Mouse (Mus musculus) forebrain, embryonic 16.5 days (tissue): ENCODE measurements around the gene Ifi211. TPM values are rescaled to one million over a fixed set of nuclear protein-coding genes. Genes with fewer than 3 reads are reported as not detected.
"Not testable (repeated sequence)": the region's sequence is repeated elsewhere in the genome, so short reads cannot be mapped to it uniquely, and the experiment has no call there.

Source experiments
- ATAC-seq: fragments of 200-750 bp; cut with Nextera tagmentation; 2 replicates; pipeline ENCODE4 v1.8.0; 2017; ENCODE audit warnings: mild to moderate bottlenecking, moderate library complexity
- H3K27ac ChIP-seq: fragments of 300-500 bp; sonication (generic); 2 replicates; pipeline ENCODE4 v1.5.1; 2014; ENCODE audit warnings: low read length, control low read depth
- H3K27me3 ChIP-seq: fragments of 300-500 bp; sonication (generic); replicated peaks from 2 replicates; pipeline ENCODE4 v1.6.1; 2014; ENCODE audit warnings: low read length; ENCODE audit not compliant: control insufficient read depth, insufficient read depth
- H3K36me3 ChIP-seq: fragments of 300-500 bp; sonication (generic); 2 replicates; pipeline ENCODE4 v1.6.1; 2014; ENCODE audit not compliant: control insufficient read depth, insufficient read depth
- H3K4me1 ChIP-seq: fragments of 300-500 bp; sonication (generic); replicated peaks from 2 replicates; pipeline ENCODE4 v1.6.1; 2014; ENCODE audit warnings: low read length; ENCODE audit not compliant: control insufficient read depth, insufficient read depth
- H3K4me2 ChIP-seq: fragments of 300-500 bp; sonication (generic); 2 replicates; pipeline ENCODE4 v1.6.1; 2014; ENCODE audit warnings: mild to moderate bottlenecking, low read length, control low read depth
- H3K4me3 ChIP-seq: fragments of 300-500 bp; sonication (generic); replicated peaks from 2 replicates; pipeline ENCODE4 v1.5.1; 2014; ENCODE audit warnings: mild to moderate bottlenecking, low read length, control low read depth
- H3K9ac ChIP-seq: fragments of 300-500 bp; sonication (generic); replicated peaks from 2 replicates; pipeline ENCODE4 v1.6.1; 2014; ENCODE audit warnings: low read depth, low read length, control low read depth
- H3K9me3 ChIP-seq: fragments of 300-500 bp; sonication (generic); 2 replicates; pipeline ENCODE4 v1.6.1; 2016; ENCODE audit warnings: low read length; ENCODE audit not compliant: control insufficient read depth
- whole genome bisulfite sequencing: fragments of 180-500 bp; shearing (Covaris S2); extraction: QIAGEN DNeasy Blood & Tissue Kit; methylation state at CpG from one replicate; pipeline ENCODE4 v1.1.7; 2014; 5-methylcytosine and 5-hydroxymethylcytosine counted together
- polyA plus RNA-seq: library from polyadenylated mRNA; unstranded; fragments of >200 nt; fragmentation: Nextera tagmentation; extraction: Ambion mirVana; gene quantifications from 2 replicates; pipeline ENCODE4 v1.2.1, GENCODE M21; 2015

Ifi211 gene
- polyA plus RNA-seq, 1 experiment from 2014 or later, result 0.24 TPM

DNA sequence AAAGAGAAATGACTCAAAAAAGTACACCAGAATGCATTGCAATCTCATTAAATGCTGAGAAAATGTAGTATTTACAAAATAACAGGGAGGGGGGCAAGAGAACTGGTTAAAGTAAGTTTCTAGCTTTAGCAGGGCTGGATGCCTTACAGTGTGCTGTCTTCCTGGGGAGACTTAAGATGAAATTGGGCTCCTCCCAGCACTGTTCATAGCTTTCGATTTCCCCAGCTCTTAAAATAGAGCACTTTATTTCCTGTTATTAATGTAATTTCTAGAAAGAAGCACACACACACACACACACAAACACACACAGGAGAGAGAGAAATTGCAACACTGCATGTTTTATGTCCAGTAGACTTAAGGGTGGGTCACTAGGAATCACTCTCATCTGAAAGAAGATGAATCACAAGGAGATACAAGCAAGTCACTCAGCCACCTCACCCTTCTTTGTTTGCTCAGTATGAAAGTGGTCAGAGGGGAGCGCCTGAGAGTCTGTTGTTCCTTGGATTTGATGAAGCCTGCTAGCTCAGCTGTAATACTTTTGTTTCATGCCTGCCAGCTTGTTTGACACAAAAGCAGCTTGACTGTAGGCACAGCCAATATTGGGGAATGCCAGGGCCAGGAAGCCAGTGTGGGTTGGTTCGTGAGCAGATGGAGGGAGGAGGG is 32.7 kb downstream of the Ifi211 start:
- H3K27me3 ChIP-seq, H3K9ac ChIP-seq, H3K4me2 ChIP-seq, H3K27ac ChIP-seq, H3K36me3 ChIP-seq, H3K4me1 ChIP-seq, H3K4me3 ChIP-seq, H3K9me3 ChIP-seq: not testable (repeated sequence)
- peak; percentile 96 for ATAC-seq
- WGBS, result 43% methylated on average over 3 of the region's 3 CpGs

- 78% methylated on average over 5 of the region's 5 CpGs for WGBS
- ATAC-seq, H3K4me1 ChIP-seq: not testable (repeated sequence)
Measured at GRCm38 (mm10) chr1:173879225-173879987, 33.4 kb downstream of the Ifi211 start.

DNA sequence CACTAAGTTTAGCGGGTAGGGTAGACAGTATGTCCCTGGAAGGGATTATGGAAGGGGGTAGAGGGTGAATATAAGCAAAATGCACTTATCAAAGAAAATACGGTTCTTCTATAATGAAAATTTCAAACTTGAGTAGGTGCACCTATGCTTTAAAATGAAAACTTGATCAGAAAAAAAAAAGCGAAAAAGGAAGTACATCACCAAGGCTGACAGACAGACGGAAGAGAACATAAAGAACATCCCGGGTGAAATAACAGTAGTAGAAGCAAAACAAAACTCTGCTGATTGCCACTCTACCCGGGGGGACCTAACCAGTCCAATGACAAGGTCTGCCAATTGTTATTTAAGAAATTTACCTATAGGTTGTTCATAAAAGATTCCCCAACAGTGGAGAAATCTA is 34.6 kb downstream of the Ifi211 start:
- 88% methylated on average over 6 of the region's 6 CpGs for WGBS
- H3K36me3 ChIP-seq, H3K27ac ChIP-seq, H3K9me3 ChIP-seq, H3K9ac ChIP-seq, H3K4me2 ChIP-seq, H3K4me1 ChIP-seq, H3K4me3 ChIP-seq, ATAC-seq, H3K27me3 ChIP-seq: not testable (repeated sequence)

More at GRCm38 (mm10) chr1:173879225-173879987, 33.4 kb downstream of the Ifi211 start:
- not testable (repeated sequence) for H3K4me3 ChIP-seq, H3K36me3 ChIP-seq, H3K27me3 ChIP-seq, H3K9me3 ChIP-seq, H3K27ac ChIP-seq, H3K9ac ChIP-seq, H3K4me2 ChIP-seq

GRCm38 (mm10) chr1:173877125-173877524 is 35.7 kb downstream of the Ifi211 start:
- H3K27me3 ChIP-seq, H3K4me1 ChIP-seq, H3K4me2 ChIP-seq, H3K36me3 ChIP-seq, H3K9ac ChIP-seq, H3K9me3 ChIP-seq, H3K27ac ChIP-seq, ATAC-seq, H3K4me3 ChIP-seq: not testable (repeated sequence)
- WGBS, result 78% methylated on average over 1 of the region's 1 CpGs

GRCm38 (mm10) chr1:173868586-173868985 is 44.3 kb downstream of the Ifi211 start:
- H3K27ac ChIP-seq, H3K4me3 ChIP-seq, H3K9ac ChIP-seq, ATAC-seq, H3K4me2 ChIP-seq, H3K36me3 ChIP-seq, H3K4me1 ChIP-seq, H3K27me3 ChIP-seq, H3K9me3 ChIP-seq: not testable (repeated sequence)
- 84% methylated on average over 1 of the region's 1 CpGs for WGBS

- no peak overlapping the region for H3K4me3 ChIP-seq
- no peaks in the 10 kb centered on the region for H3K36me3 ChIP-seq
- no peak overlapping the region for H3K4me2 ChIP-seq
- H3K9ac ChIP-seq, result no peak overlapping the region
- 81% methylated on average over 12 of the region's 12 CpGs for WGBS
- no peak overlapping the region for H3K27ac ChIP-seq
- no peaks in the 10 kb centered on the region for H3K4me1 ChIP-seq
- H3K9me3 ChIP-seq, result no peaks in the 10 kb centered on the region
- no peaks in the 10 kb centered on the region for H3K27me3 ChIP-seq
- ATAC-seq, result no peak
Measured at GRCm38 (mm10) chr1:173866504-173866903, 46.3 kb downstream of the Ifi211 start.

DNA sequence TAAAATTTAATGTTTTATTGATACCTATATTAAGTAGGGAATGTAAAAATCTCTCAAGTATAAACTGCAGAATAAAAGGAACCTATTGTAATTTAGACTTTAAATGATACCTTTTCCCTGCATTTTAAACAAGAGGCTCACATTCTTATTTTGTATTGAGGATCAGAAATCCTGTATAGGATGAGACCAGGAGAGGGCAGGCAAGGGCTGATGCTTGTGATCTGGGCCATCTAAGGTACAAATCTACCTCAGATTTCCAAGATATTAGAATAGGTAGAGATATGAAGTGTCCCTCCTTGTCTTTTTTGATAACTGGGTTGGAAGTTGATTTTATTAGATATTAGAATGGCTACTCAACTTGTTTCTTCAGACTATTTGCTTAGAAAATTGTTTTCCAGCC is 59.1 kb downstream of the Ifi211 start:
- not testable (repeated sequence) for H3K36me3 ChIP-seq, H3K4me2 ChIP-seq, H3K27me3 ChIP-seq, ATAC-seq, H3K9me3 ChIP-seq, H3K4me3 ChIP-seq, H3K9ac ChIP-seq, H3K27ac ChIP-seq, H3K4me1 ChIP-seq

- not testable (repeated sequence) for H3K4me3 ChIP-seq, H3K9ac ChIP-seq, ATAC-seq, H3K27ac ChIP-seq, H3K36me3 ChIP-seq, H3K4me1 ChIP-seq, H3K4me2 ChIP-seq, H3K9me3 ChIP-seq, H3K27me3 ChIP-seq
- WGBS, result 61% methylated on average over 4 of the region's 4 CpGs
Measured at GRCm38 (mm10) chr1:173852853-173853252, 60.0 kb downstream of the Ifi211 start.
